11 mouse cellular contexts compared by ENCODE assay signal in the genomic region with DNA sequence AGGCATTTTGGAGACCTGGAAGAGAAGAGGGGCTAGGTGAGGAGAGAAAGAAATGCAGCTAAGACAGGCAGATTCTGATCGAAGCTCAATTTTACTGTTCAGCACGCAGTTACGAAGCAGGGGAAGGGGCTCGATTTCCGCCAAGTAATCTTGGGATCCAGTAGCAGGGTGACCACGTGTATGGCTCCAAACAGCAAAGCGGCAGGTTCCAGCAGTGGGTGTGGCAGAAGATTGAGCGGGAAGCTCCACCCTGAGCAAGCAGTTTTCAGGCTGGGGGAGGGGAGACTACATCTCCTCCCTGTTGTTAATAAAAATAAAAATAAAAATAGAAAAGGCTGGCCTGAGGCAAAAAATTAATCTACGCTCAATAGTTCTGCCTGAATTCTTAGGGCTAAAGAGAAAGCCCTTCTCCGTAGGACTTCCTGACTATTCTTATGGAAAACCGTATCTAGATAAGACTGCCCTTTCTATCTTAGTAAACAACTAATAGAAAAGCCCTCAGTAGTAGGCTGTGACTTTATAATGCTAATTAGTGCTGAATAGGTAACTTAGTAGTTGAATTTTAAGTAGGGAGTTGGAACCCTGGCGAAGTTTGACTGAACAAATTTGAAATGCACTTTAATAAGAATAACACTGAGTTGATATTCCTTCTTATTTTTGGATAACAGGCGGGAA. TPM values are rescaled to one million over a fixed set of nuclear protein-coding genes. Genes with fewer than 3 reads are reported as not detected.
A peak's percentile ranks its signal among the peaks of the same experiment; 100 is the strongest.
DNase-seq lines count a peak whose midpoint lies in the region; ATAC-seq lines count a peak whose summit lies in the region.
"Had no signal": no experiment of that assay in that cellular context is flagged by ENCODE, and none has a peak within 500 bp of the region (broad histone marks: within the 10 kb centered on the region; RNA-seq: fewer than 3 reads in every experiment).

No protein-coding gene starts in this region.

- H3K4me2 ChIP-seq in kidney, embryonic 14.5 days (replicated peaks; ENCODE audit: low read depth, low read length): no peak overlapping the region
- peak overlapping the region; percentile 26 for H3K4me2 ChIP-seq in embryonic facial prominence, embryonic 14.5 days (ENCODE audit: low read depth, low read length)
- H3K4me2 ChIP-seq in stomach, embryonic 15.5 days: peak overlapping the region; percentile 34
- H3K4me2 ChIP-seq in midbrain, embryonic 14.5 days (ENCODE audit: low read length): no peak overlapping the region
- H3K4me2 ChIP-seq: forebrain, embryonic 12.5 days; midbrain, embryonic 11.5 days had no signal

- no peaks in the 10 kb centered on the region for H3K36me3 ChIP-seq in kidney, embryonic 14.5 days (ENCODE audit: control insufficient read depth, insufficient read depth, low read length)
- no peaks in the 10 kb centered on the region for H3K36me3 ChIP-seq in embryonic facial prominence, embryonic 14.5 days (ENCODE audit: control insufficient read depth, insufficient read depth, low read length)
- H3K36me3 ChIP-seq in stomach, embryonic 15.5 days: no peaks in the 10 kb centered on the region
- no peaks in the 10 kb centered on the region for H3K36me3 ChIP-seq in midbrain, embryonic 14.5 days (ENCODE audit: control insufficient read depth, insufficient read depth, low read length)
- H3K36me3 ChIP-seq: forebrain, embryonic 12.5 days had no signal

- no peak for ATAC-seq in kidney, embryonic 14.5 days (ENCODE audit: low FRiP score, low TSS enrichment)
- ATAC-seq in embryonic facial prominence, embryonic 14.5 days (ENCODE audit: low read depth): no peak
- no peak for ATAC-seq in stomach, embryonic 15.5 days (ENCODE audit: insufficient read depth, low FRiP score, low read depth)
- no peak for ATAC-seq in midbrain, embryonic 14.5 days (ENCODE audit: low FRiP score, low TSS enrichment)

- H3K4me3 ChIP-seq in kidney, embryonic 14.5 days (ENCODE audit: low read length): no peak overlapping the region
- no peak overlapping the region for H3K4me3 ChIP-seq in embryonic facial prominence, embryonic 14.5 days (ENCODE audit: low read depth, low read length)
- no peak overlapping the region for H3K4me3 ChIP-seq in stomach, embryonic 15.5 days (replicated peaks)
- no peak overlapping the region for H3K4me3 ChIP-seq in midbrain, embryonic 14.5 days (replicated peaks; ENCODE audit: low read depth, low read length)
- H3K4me3 ChIP-seq: forebrain, embryonic 12.5 days had no signal

- no peak overlapping the region for H3K9ac ChIP-seq in kidney, embryonic 14.5 days (ENCODE audit: low read depth, low read length)
- H3K9ac ChIP-seq in embryonic facial prominence, embryonic 14.5 days (ENCODE audit: low read depth, low read length): no peak overlapping the region
- H3K9ac ChIP-seq in stomach, embryonic 15.5 days: no peak overlapping the region
- H3K9ac ChIP-seq in midbrain, embryonic 14.5 days (replicated peaks; ENCODE audit: low read length): no peak overlapping the region
- H3K9ac ChIP-seq: forebrain, embryonic 12.5 days had no signal

- no peaks in the 10 kb centered on the region for H3K27me3 ChIP-seq in kidney, embryonic 14.5 days (ENCODE audit: control insufficient read depth, insufficient read depth, low read length)
- no peaks in the 10 kb centered on the region for H3K27me3 ChIP-seq in embryonic facial prominence, embryonic 14.5 days (replicated peaks; ENCODE audit: control insufficient read depth, insufficient read depth, low read length)
- no peaks in the 10 kb centered on the region for H3K27me3 ChIP-seq in stomach, embryonic 15.5 days (replicated peaks)
- H3K27me3 ChIP-seq in midbrain, embryonic 14.5 days (ENCODE audit: control insufficient read depth, insufficient read depth, low read length): no peaks in the 10 kb centered on the region

- H3K27ac ChIP-seq in kidney, embryonic 14.5 days (ENCODE audit: low read depth, low read length): no peak overlapping the region
- H3K27ac ChIP-seq in embryonic facial prominence, embryonic 14.5 days (replicated peaks; ENCODE audit: low read depth, low read length): no peak overlapping the region
- 0 out of 2 replicates have a peak overlapping the region, but pooled peaks have one; percentile 17 for H3K27ac ChIP-seq in stomach, embryonic 15.5 days
- no peak overlapping the region for H3K27ac ChIP-seq in midbrain, embryonic 14.5 days (replicated peaks; ENCODE audit: low read depth, low read length)
- H3K27ac ChIP-seq: forebrain, embryonic 12.5 days had no signal

- 0 out of 2 replicates have a peak, but pooled peaks cover 5% of the 10 kb centered on the region for H3K4me1 ChIP-seq in kidney, embryonic 14.5 days (ENCODE audit: control insufficient read depth, insufficient read depth, low read length)
- H3K4me1 ChIP-seq in embryonic facial prominence, embryonic 14.5 days (ENCODE audit: control insufficient read depth, insufficient read depth, low read length): 0 out of 2 replicates have a peak, but pooled peaks cover 3% of the 10 kb centered on the region
- 0 out of 2 replicates have a peak, but pooled peaks cover 4% of the 10 kb centered on the region for H3K4me1 ChIP-seq in stomach, embryonic 15.5 days
- H3K4me1 ChIP-seq in midbrain, embryonic 14.5 days (ENCODE audit: control insufficient read depth, insufficient read depth, low read length): no peaks in the 10 kb centered on the region

- DNase-seq in kidney, adult 11 months: peak; percentile 29
- no peak for DNase-seq in embryonic facial prominence, embryonic 14.5 days (ENCODE audit: low spot score)
- peak; percentile 26 to 28 for DNase-seq in kidney, postnatal 36 days
- DNase-seq in cerebellum, adult 11-12 months: no peak
- no peak for DNase-seq in midbrain, embryonic 14.5 days
- DNase-seq: embryo, embryonic 11 days; gastrocnemius, postnatal 25 days had no signal

- H3K9me3 ChIP-seq in kidney, embryonic 14.5 days (ENCODE audit: control insufficient read depth, low read length): no peaks in the 10 kb centered on the region
- H3K9me3 ChIP-seq in embryonic facial prominence, embryonic 14.5 days (ENCODE audit: control insufficient read depth, low read length): no peaks in the 10 kb centered on the region
- H3K9me3 ChIP-seq in stomach, embryonic 15.5 days: no peaks in the 10 kb centered on the region
- H3K9me3 ChIP-seq in midbrain, embryonic 14.5 days (ENCODE audit: control insufficient read depth, low read length): no peaks in the 10 kb centered on the region
- H3K9me3 ChIP-seq: forebrain, embryonic 12.5 days had no signal

- 67% methylated on average over 13 of the region's 13 CpGs for WGBS in kidney, embryonic 14.5 days
- WGBS in embryonic facial prominence, embryonic 14.5 days: 67% methylated on average over 13 of the region's 13 CpGs
- 61% methylated on average over 13 of the region's 13 CpGs for WGBS in stomach, embryonic 15.5 days
- WGBS in midbrain, embryonic 14.5 days: 68% methylated on average over 13 of the region's 13 CpGs

RNA-seq across cellular contexts. Expression of gene Klrb1f, which starts 48.8 kb away (rescaled TPM):
- 0.28 TPM in 1 of 2 replicates, not detected in the other for polyA plus RNA-seq in kidney, embryonic 14.5 days (2014; fragmentation: Nextera tagmentation; extraction: Ambion mirVana)
- polyA plus RNA-seq in embryonic facial prominence, embryonic 14.5 days (2014; fragmentation: Nextera tagmentation; extraction: Ambion mirVana): 0.51 and 0.80 TPM in 2 replicates
- 0.32 TPM in 2 replicates for polyA plus RNA-seq in stomach, embryonic 15.5 days (2015; fragmentation: Nextera tagmentation; extraction: Ambion mirVana)
- 0.41 and 1.2 TPM in 2 replicates for polyA plus RNA-seq in midbrain, embryonic 14.5 days (2014; fragmentation: Nextera tagmentation; extraction: Ambion mirVana)
- polyA plus RNA-seq: forebrain, embryonic 12.5 days had no signal

Comparison
In these comparisons a context has a peak if more than half of its experiments do, and no peak if none do; other contexts are left out.
1. DNase-seq: peak in kidney, adult 11 months (single experiment) and kidney, postnatal 36 days (2 of 2); none in embryonic facial prominence, embryonic 14.5 days (single experiment), cerebellum, adult 11-12 months (single experiment) and midbrain, embryonic 14.5 days (single experiment).
2. H3K4me2 ChIP-seq: peak in embryonic facial prominence, embryonic 14.5 days (single experiment) and stomach, embryonic 15.5 days (single experiment); none in kidney, embryonic 14.5 days (single experiment) and midbrain, embryonic 14.5 days (single experiment).